Mouse (Mus musculus) Patski (cell line): ENCODE measurements around the gene Saxo2. TPM values are rescaled to one million over a fixed set of nuclear protein-coding genes. Genes with fewer than 3 reads are reported as not detected.

ENCODE experiments used
- ATAC-seq: fragments of 100-300 bp; one replicate; pipeline ENCODE4 v1.8.0; 2021
- CTCF ChIA-PET: fragments of 350-600 bp; sonication (Branson Sonifier 250); formaldehyde crosslinking; loops from one replicate; lab custom pipeline; 2022; ENCODE audit warnings: inconsistent platforms; lab: Charles Lee
- POLR2A ChIA-PET: fragments of 350-600 bp; sonication (Branson Sonifier 250); formaldehyde crosslinking; loops from one replicate; lab custom pipeline; 2022; ENCODE audit warnings: antibody characterized with exemption, inconsistent platforms; lab: Charles Lee
- DNase-seq: peaks from one replicate; pipeline ENCODE4 v3.0.0-alpha.2; 2011; ENCODE audit warnings: low read depth, low spot score
- H3K27me3 ChIP-seq: fragments of 371-371 bp; one replicate; pipeline ENCODE4 v1.5.1; 2021
- CTCF ChIP-seq: fragments of 100-300 bp; IDR thresholded peaks from one replicate; pipeline ENCODE4 v1.5.1; 2021
- in situ Hi-C: fragments of 300-500 bp; cut with MboI; formaldehyde crosslinking; loops from 3 replicates; pipeline ENCODE4 v1.11.1; 2018; ENCODE audit warnings: low pct_unique_long_range_greater_than_20kb, mixed read lengths
- polyA plus RNA-seq: library from polyadenylated mRNA; unstranded; gene quantifications from one replicate; pipeline ENCODE4 v1.2.3, GENCODE M21; 2021

Gene Saxo2
- polyA plus RNA-seq = 2.2 TPM

DNA sequence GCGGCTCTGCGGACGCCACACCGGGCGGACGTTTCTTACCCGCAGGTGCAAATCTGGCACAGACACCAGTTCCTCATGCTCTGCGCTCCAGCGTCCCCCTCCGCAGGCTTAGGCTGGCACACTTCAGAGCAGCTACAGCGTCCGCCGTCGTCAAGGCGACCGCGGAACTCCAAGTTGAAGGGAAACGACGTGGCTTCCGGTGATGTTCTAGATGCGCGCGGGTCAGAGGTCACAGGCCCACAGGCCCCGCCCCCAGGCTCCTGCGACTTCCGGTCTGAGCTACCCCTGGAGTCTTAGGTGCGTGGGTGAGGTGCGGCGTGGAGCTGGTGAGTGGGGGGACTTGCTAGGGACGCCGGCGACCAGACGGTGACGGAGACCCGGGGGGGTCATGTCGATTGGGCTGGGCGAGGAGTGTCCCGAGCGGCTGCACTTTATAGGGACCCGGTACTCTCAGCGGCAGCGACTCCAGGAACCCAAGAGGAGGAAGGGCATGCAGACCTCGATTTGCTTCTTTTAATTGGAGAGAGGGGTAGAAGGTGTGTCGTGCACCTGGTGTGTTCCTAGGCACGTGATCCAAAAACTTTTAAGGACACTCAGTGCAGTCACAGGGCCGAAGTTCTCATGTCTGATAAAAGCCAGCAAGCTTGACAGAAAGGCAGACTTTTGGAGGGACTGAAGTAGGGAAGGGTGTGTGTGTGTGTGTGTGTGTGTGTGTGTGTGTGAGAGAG is at the start of gene Saxo2, which contains the start of gene Efl1:
Gene Saxo2 (minus strand): TSS at position 176 of the 728 bp plus-strand sequence.
Gene Efl1 (plus strand): TSS at position 262 of the 728 bp plus-strand sequence.
- peak; percentile 67 for DNase-seq
- TF ChIP-seq CTCF = no peak
- H3K27me3 ChIP-seq = no peaks in the 10 kb centered on the region
- ChIA-PET CTCF (no interaction called here), POLR2A (no interaction called here)
- peak; percentile 94 for ATAC-seq
- in situ Hi-C loops = no loop called here

DNA sequence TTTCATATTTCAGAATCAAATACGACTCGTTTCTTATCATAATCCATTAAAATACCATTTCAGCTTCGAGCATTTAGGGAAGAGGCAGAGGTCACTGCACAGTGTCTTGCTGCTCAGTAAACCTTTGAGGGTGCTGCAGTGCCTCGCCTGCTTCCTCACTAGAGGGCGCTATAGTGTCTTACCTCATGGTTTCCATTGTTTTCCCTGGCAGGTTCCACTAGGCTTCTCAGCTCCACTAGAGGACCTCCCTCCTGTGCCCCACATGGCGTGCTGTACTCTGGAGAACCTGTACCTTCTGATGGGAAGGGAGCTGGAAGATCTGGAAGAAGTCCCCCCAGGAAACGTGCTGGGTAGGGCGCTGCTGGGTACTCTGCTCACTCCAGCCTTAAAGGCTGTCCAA is 49.3 kb upstream of the Saxo2 start:
- TF ChIP-seq CTCF = peak; percentile 49
- ChIA-PET POLR2A (interaction anchor here (0.7 kb wide), 1 partner anchor 1299 kb away, joined by 7 read pairs; no protein-coding TSS in a partner anchor), CTCF (interaction anchor here (1.5 kb wide), 1 partner anchor 29 kb away, joined by 3 read pairs; no protein-coding TSS in a partner anchor)
- ATAC-seq (no peak), DNase-seq (no peak)
- in situ Hi-C loops = no loop called here
- H3K27me3 ChIP-seq = no peaks in the 10 kb centered on the region

DNA sequence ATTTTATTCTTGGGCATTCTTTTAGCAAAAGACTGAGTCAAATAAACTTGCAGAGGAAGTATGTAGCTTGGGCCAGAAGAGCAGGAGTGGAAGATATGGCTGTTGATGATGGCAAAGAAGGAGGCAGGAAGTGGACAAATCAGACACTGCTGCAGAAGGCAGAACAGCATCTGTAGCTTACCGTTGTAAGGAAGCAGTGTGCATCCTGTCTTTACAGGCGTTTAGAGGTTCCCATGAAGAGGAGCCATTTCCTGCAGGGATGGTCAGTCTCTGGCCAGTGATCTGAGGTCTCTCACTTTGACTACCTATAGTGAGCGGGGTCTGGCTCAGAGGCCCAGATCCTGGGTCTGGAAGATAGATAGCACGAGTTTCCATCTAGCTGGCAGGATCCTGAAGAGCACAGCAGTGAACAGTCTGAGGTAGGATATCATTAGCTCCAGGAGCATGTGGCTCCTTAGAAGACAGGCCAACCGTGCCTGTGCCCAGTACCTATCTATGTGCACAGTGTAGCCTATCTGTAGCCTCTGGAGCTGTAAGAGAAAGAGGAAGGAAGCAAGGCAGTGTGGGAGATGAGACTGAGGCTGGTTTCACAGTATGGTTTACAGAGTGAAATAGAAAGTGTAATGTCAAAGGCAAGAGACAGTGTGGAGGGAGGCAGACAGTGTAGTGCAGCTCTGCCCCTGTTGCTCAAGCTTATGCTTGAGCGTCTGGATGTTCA is 42.9 kb upstream of the Saxo2 start:
- ATAC-seq (no peak), DNase-seq (no peak)
- in situ Hi-C loops = no loop called here
- H3K27me3 ChIP-seq = no peaks in the 10 kb centered on the region
- ChIA-PET POLR2A (no interaction called here), CTCF (interaction anchor here (0.8 kb wide), 1 partner anchor 23 kb away, joined by 3 read pairs; no protein-coding TSS in a partner anchor)
- no peak for TF ChIP-seq CTCF

DNA sequence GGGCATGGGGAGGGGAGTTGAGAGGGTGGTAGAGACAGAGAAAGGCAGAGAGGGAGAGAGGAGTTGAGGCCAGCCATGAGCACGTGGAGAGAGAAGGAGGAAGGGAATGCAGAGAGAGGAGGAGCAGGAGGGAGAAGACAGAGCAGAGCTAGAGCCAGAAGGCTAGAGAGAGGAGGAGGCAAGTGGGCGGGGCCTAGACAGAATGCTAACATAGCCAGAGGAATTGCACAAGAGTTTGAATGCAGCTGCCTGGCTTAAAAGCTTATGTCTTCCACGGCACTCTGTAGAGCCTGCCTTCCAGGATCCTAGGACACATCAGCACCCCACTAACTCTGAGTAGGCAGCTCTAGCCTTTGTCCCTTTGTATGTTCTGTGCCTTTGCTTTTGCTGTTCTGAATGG is 40.4 kb upstream of the Saxo2 start:
- in situ Hi-C loops = no loop called here
- POLR2A ChIA-PET = no interaction called here
- DNase-seq (no peak), ATAC-seq (peak; percentile 74)
- CTCF ChIA-PET = interaction anchor here (1.1 kb wide), 1 partner anchor 12 kb away, joined by 4 read pairs; no protein-coding TSS in a partner anchor
- H3K27me3 ChIP-seq = no peaks in the 10 kb centered on the region
- TF ChIP-seq CTCF = no peak

DNA sequence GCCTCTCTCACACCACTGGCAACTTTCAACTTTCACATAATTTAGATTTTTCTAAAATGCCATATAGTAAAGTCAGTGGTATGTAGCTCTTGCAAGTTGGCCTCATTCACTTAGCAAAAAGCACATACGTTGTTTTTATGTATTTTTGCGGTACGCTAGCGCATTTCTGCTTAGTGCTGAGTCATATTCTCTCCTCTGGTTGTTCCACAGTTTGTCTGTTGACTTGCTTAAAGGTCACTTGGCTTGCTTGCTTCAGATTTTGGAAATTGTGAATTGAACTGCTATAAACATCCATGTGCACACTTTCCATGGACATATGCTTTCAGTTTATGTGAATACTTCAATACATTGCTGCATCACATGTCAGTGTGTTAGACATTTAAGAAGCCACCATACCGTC is 31.6 kb upstream of the Saxo2 start:
- no peaks in the 10 kb centered on the region for H3K27me3 ChIP-seq
- TF ChIP-seq CTCF = no peak
- ChIA-PET POLR2A (no interaction called here), CTCF (no interaction called here)
- DNase-seq (no peak), ATAC-seq (no peak)
- in situ Hi-C loops = no loop called here

DNA sequence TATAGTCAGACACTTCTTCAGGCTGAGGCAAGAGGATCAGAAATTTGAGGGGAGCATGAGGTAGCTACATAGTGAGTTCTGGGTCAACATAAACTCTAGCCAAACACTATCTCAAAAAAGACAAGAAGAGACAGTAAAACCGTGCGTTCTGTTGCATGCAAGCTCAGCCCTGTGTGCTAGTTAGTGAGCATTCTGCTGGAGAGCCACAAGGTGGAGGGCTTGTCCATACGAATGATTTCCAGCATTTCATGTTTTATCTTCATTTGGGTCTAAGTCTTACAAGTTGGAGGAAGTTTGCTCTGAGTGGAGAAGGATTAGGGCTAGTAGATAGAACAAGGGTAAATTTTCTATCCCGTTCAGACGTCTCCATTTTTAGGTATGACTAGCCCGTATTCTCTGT is 28.5 kb upstream of the Saxo2 start:
- DNase-seq (no peak), ATAC-seq (no peak)
- no peaks in the 10 kb centered on the region for H3K27me3 ChIP-seq
- ChIA-PET POLR2A (no interaction called here), CTCF (interaction anchor here (1.0 to 2.1 kb wide), 2 partner anchors 12 to 873 kb away, joined by 3 to 6 read pairs; no protein-coding TSS in a partner anchor)
- in situ Hi-C loops = no loop called here
- peak; percentile 40 for TF ChIP-seq CTCF

DNA sequence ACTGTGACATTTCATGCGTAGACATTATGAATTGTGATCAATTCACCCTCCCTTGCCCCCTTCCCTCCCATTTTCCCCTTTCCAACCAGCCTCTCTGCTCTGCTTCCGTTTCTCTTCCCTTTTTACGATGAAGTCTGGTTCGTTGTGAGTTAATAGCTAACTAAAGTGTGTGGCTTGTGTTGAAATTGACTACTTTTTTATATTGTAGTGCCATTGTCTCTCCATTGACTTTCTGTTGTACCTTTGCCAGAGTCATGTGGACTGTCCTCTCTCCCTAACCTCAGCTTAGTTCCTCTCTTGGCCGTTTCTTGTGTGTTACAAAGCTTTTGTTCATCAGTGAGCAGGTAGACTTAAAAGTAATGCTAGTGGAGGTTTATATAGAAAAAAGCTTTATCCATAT is 27.7 kb upstream of the Saxo2 start:
- ChIA-PET CTCF (interaction anchor here (1.0 to 2.1 kb wide), 2 partner anchors 12 to 874 kb away, joined by 3 to 6 read pairs; no protein-coding TSS in a partner anchor), POLR2A (no interaction called here)
- in situ Hi-C loops = no loop called here
- TF ChIP-seq CTCF = no peak
- DNase-seq (no peak), ATAC-seq (no peak)
- H3K27me3 ChIP-seq = no peaks in the 10 kb centered on the region

DNA sequence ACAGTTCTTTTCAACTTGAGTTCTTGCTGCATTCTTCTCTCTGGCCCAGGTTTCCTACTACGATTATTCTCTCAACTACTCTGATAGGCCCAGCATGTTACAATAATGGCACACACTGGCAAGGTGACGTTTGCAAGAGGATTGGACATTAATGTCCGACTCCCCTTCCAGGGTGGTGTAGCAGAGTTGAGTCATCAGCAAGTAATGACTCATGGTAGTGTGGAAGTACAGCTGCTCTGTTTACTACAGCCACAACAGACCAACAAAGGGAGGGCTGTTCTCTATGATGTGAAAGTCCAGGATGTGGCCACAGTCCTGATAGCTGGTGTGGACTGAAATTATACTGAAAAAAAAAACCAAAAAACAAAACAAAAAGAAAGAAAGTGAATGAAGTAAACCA is 16.3 kb upstream of the Saxo2 start:
- ChIA-PET CTCF (interaction anchor here (2.0 kb wide), 1 partner anchor 11 kb away, joined by 6 read pairs; no protein-coding TSS in a partner anchor), POLR2A (no interaction called here)
- H3K27me3 ChIP-seq = no peaks in the 10 kb centered on the region
- no peak for DNase-seq
- no peak for TF ChIP-seq CTCF
- ATAC-seq = peak; percentile 74
- in situ Hi-C loops = no loop called here

DNA sequence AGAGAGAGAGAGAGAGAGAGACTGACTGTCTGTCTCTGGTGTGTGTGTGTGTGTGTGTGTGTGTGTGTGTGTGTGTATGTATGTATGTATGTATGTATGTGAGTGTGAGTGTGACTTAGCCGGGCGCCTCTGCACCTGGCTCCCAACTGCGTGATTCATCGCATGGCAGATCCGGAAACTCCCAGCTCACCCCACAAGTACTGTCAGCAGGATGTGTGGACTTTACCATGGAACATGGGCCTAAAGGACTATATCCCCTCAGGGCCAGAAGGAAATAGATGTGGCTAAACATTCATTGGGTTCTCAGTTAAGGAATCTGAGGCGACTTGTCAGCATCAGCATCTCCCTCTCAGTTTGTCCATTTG is 735 bp upstream of the Saxo2 start:
- in situ Hi-C loops = no loop called here
- H3K27me3 ChIP-seq = no peaks in the 10 kb centered on the region
- CTCF ChIA-PET = no interaction called here
- no peak for DNase-seq
- no peak for ATAC-seq
- POLR2A ChIA-PET = no interaction called here
- no peak for TF ChIP-seq CTCF

DNA sequence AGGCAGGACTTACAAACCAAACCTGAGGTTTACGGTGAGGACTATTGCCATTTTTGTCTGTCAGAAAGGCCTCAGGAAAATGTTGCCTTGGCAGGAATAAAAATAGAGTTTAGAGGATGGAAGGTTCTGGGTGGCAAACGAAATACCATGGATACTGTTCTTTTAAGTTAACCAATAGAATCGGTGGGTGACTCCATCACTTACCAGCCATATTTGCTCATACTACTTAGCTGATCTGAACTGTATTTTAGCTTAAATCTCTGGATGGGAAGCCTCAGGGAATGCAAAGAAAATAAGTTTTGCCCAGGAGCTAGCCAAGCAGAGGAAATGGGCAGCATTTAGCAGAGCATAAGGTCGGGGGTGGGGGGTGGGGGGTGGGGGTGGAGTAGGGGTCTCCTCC is 419 bp downstream of the Saxo2 start:
- H3K27me3 ChIP-seq = no peaks in the 10 kb centered on the region
- ATAC-seq (no peak), DNase-seq (no peak)
- TF ChIP-seq CTCF = no peak
- CTCF ChIA-PET = interaction anchor here (1.4 kb wide), 1 partner anchor 17 kb away, joined by 4 read pairs; no protein-coding TSS in a partner anchor
- in situ Hi-C loops = no loop called here
- POLR2A ChIA-PET = no interaction called here

DNA sequence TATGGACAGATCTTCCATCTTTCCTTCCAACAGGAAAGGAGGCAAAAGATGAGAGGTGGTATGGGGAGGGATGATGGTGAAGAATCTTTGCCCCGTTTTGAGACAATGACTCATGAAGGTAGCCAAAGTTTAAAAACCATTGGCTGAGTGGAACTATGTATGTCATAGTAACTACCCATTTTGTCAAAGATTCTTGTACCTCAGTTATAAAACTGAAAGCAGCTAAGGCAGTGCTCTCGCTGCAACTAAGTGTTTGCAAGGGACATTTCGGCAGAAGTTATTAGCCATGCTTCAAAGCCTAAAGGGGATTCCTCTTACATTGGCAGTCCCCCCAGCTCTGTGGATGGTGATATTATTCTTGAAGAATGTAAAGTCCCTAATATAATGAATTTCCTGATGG is 1.1 kb downstream of the Saxo2 start:
- DNase-seq = no peak
- in situ Hi-C loops = no loop called here
- ChIA-PET POLR2A (no interaction called here), CTCF (interaction anchor here (1.4 kb wide), 1 partner anchor 16 kb away, joined by 4 read pairs; no protein-coding TSS in a partner anchor)
- H3K27me3 ChIP-seq = no peaks in the 10 kb centered on the region
- ATAC-seq = no peak
- no peak for TF ChIP-seq CTCF
